Mouse (Mus musculus): ENCODE data around the gene Fkbp2.

Gene Fkbp2

GRCm38 (mm10) chr19:6971644-6972043 is 8.7 kb downstream of the Fkbp2 start:
- in situ Hi-C loops (cut with MboI): no loop called here

DNA sequence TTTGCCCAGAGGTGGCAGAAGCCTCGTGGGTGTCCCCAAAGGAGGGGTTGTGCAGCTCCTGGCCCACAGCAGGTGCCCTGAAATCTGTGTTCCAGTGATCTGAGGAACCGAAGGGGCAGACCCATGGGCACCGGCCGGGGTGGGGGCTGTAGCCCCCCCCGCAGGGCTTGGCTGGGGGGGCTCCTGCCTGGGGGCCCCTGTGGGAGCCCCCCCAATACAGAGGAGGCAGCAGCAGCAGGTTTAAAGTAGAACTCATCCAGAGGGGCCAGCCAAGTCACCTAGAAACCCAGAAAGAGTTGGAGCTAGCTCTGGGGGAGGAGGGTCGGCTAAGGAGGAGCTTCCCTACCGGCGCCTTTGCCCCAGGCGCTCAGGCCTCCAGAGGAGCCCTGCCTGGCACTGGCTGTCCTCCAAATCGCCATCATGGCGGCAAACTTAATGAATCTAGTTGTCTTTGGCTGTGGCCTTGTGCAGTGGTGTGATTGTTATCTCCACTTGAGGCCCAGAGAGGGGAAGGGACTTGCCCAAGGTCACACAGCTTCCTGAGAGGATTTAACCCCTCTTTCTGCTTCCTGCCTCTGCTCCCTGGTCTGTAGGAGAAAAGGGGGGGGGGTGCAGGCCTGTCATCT is 9.7 kb downstream of the Fkbp2 start:
- in situ Hi-C loops (cut with MboI): no loop called here

DNA sequence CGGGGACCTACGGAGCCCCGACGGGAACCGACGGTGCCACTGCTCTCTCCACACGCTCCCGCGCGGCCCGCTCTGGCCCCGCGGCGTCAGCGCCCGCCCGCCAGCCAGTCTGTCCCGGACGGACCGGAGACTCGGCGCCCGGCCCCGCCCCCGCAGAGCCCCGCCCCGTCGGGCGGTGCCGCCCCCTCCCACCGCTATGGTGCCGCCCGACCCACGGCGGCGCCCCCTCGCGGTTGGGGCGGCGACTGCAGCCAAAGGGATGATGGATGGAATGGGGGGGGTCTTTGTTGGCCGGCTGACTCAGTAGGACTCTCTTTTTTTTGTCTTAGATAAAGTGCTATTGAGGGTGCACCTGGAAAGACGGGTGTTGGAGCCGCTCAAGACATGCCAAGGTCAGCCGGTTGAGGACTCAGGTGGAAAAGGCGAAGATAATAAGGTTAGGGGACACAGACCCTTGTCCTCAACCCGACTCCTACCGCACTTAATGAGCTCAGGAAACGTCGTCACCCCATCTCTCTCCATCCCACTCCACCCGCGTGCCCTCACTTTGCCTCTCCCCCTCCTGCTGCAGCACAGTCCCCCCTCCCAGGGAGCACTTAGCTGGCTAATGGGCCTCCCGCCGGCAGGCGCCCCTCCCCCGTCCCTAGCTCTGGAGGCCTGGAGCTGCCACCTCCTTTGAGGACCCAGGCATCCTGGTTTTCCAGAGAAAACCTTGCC is 10.5 kb downstream of the Fkbp2 start:
- in situ Hi-C loops (cut with MboI): no loop called here

DNA sequence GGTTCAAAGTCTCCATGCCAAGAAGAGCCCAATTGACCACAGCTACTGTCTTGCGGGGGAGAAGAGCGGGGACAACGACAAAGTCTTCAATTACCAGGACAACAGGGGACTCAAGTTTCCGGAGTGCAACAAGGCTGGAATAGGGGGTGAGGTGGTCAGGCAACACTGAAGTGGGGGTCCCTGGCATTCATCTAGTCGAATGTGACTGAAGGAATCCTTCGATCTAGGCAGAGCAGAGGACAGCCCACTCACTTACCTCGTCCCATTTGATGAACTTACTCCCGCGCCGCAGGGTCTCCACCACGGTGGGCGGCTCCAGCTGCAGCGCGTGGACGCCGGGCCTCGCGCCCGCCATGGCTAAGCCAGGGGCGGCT is 11.0 kb downstream of the Fkbp2 start:
- in situ Hi-C loops (cut with MboI): no loop called here

DNA sequence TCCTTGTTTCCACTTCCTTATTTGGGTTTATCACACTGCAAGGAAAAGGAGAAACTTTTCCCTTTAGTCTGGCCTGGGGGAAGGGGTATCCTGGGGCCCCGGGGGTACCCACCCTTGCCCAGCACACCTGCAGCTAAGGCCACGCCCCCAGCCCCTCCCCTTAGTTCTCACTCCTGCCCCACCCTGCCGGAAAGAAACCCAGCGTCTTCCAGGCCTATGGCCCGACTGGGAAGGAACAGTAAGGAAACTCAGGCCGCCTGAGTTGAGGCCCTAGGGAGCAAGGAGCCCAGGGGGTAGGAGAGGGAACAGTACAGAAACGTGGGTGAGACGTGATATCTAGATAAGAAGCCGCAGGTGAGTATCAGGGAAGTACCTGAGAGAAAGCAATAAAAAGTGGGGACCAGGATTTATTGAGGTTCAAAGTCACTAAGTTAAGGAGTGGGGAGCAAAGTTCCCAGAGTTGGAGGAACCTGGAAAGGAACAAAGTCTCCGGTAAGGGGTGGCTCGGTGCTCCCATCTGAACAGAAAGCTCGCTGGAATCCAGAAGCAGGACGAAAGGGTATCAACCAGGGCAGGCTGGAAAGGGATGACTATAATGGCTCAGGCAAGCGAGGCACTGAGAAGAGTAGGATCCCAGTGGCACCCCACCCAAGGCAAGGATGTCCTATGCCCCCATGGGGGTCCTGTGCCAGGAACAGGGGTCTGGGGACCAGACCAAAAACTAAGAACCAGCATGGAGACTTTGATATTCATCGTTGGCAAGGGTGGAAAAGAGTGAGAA is 11.6 kb downstream of the Fkbp2 start:
- in situ Hi-C loops (cut with MboI): no loop called here

- in situ Hi-C loops (cut with MboI): no loop called here
Measured at GRCm38 (mm10) chr19:6956461-6956860, 23.8 kb downstream of the Fkbp2 start.

- in situ Hi-C loops (cut with MboI): no loop called here
Measured at GRCm38 (mm10) chr19:6955424-6955823, 24.9 kb downstream of the Fkbp2 start.

- in situ Hi-C loops (cut with MboI): no loop called here
Measured at GRCm38 (mm10) chr19:6954046-6954445, 26.3 kb downstream of the Fkbp2 start.

DNA sequence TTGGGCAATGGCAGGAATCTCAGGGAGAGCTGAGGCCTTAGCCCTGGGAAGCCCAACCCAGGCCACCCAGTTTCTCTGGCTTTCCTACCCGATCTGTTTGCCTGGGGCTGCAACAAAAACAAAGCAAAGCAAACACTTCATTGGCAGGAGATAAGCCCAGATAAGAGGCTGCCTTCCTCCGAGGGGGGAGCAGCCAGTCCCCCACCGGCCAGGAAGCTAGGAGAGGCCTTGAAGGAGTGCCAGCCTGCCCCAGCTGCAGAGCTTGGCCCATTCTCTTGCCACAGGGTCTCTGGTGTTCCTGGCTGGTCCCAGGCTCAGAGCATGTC is 27.6 kb downstream of the Fkbp2 start:
- in situ Hi-C loops (cut with MboI): no loop called here

DNA sequence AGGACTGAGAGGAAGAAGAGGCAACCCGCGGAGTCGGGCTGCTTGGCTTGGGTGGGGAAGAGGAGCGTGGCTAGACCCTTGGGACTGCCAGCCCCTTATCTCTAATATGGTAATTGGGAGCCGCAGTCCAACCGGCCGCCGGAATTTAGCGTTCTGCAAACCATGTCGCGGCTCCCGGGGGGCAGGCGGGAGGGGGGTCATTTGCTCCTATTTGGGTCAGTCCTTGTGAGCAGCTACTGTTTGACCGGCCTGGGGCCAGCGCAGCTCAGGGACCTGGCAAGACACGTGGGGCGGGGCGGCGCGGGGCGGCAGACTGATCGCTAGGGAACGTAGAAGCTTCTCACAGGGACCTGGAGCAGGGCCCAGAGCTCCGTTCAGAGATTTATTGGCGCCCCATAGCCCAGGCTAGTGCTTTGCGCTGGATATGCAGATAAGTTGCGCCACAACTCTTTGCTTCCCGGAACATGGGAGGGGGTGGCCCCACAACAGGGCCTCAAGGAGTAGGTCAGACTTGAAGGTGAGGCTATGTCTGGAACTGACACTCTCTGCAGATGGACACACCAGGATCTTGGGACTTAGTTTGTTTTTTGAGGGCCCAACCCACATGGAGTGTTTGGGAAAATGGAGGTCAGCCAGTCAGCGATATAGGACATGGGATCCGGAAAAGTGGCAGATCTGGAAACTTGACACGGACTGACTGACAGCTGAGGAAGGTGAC is 28.1 kb downstream of the Fkbp2 start:
- in situ Hi-C loops (cut with MboI): no loop called here

DNA sequence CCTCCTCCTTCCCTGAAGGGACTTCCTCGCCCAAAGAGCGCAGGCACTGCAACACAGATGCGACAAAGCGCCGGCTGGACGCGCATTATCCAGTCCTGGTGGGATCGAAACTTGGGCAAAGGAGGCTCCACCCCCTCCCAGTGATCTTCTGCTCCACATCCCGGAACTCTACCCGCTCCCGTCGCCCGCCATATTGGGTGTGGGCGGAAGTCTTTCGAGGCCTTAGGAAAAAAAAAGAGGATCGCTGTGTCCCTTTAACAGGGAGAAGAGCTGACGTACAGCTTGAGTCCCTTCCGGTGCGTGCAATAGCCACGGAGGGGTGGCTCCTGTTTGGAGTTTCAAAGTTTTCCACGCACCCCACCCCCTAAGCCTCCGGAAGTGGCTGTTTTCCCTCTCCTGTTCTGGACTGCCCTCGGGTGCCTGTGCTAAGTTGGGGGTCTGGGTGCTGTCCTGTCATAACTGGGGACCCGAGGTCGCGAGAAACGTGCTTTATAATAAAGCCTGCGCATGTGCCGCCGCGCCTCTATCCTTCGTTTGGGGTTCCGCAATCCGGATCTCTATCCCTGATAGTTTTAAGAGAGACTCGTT is 28.8 kb downstream of the Fkbp2 start:
- in situ Hi-C loops (cut with MboI): no loop called here

DNA sequence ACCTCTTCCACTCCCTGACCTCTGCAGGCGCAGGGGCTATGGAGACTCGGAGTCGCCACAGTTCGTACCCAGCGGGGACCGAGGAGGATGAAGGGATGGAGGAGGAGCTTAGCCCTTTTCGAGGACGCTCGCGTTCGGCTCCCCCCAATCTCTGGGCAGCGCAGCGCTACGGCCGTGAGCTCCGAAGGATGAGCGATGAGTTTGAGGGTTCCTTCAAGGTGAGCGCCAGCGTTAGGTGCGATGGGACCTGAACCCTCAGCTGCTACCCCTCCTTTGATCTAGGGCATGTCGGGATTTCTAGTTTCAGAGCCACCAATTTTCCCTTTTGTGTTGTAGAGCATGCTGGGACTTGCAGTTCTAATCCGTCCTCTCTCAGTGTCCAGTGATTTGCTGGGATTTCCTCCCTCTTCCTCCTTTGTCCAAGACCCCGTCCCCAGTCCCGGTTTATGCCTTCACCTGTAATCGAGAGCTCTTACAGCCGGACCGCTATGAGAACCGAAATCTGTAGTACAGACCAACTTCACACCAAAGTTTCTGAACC is 29.6 kb downstream of the Fkbp2 start:
- in situ Hi-C loops (cut with MboI): no loop called here

DNA sequence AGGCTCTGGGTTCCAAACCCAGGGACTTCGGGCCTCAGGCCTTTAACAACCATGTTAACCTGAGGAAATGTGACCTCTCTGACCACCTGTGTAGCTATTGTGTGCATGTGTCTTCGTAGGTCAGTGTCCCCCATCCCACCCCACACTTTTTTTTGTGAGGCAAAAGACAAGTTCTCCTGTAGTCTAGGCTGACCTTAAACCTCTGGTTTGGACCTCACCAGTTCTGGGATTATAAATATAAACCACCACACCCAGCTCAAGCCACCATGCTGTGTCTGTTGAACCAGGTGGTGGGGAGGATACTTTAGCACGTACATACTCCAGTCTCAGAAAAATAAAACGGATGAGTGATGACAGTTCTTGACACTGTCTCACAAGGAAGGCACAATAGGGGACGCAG is 30.4 kb downstream of the Fkbp2 start:
- in situ Hi-C loops (cut with MboI): no loop called here

DNA sequence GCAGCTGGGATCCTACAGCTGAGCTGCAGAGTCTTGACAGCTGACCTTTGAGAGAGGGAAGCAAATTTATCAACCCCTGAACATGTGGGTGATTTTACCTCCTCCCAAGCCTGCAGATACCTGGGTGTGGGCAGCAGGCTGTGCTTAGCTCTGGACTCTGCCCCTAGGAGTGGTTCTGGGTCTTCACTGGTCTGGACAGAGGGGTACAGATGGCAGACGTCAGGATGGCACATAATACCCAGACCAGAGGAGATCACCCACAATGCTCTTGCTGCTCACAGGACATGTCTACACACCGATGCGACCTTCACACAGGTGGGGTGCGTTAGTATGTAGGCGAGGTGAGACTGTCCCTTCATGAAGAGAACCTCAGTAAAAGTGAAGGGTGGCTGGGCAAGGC is 30.8 kb downstream of the Fkbp2 start:
- in situ Hi-C loops (cut with MboI): no loop called here

- in situ Hi-C loops (cut with MboI): no loop called here
Measured at GRCm38 (mm10) chr19:6948186-6948585, 32.1 kb downstream of the Fkbp2 start.

DNA sequence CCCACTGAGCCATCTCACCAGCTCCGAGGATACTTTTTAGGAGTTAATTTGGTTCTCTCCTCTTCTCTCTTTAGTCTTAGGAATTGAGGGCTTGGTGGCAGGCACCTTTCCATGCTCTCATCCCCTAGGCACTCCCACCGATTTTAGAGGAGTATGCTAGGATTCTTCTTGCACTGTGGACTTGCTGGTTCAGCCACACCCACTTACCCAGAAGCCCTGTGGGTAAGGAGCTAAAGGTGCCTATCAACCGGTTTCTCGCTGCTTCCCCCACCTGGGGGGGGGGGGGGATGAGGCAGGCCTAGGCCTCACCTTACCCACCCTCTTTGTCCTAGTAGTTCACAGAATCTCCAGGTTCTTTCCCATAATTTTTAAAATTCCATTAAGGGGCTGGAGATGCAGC is 32.6 kb downstream of the Fkbp2 start:
- in situ Hi-C loops (cut with MboI): no loop called here

DNA sequence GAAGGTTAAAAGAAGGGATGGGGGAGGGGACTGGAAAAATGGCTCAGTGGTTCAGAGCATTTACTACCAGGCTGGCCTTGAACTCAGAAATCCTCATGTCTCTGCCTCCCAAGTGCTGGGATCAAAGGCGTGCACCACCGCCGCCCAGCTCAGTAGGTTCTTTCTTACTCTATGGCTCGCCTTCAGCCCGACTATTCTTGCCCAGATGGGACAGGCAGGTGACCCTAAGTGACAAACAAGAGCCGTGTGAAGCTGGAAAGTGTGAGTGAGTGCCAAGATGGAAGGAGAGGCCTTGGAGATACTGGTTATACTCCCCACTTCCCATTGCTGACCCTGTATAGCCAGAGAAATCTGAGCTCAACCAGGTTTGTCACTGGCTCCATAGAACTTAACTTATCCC is 36.6 kb downstream of the Fkbp2 start:
- in situ Hi-C loops (cut with MboI): no loop called here

GRCm38 (mm10) chr19:6942764-6943163 is 37.5 kb downstream of the Fkbp2 start:
- in situ Hi-C loops (cut with MboI): no loop called here

- in situ Hi-C loops (cut with MboI): no loop called here
Measured at GRCm38 (mm10) chr19:6942249-6942691, 38.0 kb downstream of the Fkbp2 start, which contains the start of gene Gpr137. Gene Gpr137 (minus strand): TSS chr19:6942480.

DNA sequence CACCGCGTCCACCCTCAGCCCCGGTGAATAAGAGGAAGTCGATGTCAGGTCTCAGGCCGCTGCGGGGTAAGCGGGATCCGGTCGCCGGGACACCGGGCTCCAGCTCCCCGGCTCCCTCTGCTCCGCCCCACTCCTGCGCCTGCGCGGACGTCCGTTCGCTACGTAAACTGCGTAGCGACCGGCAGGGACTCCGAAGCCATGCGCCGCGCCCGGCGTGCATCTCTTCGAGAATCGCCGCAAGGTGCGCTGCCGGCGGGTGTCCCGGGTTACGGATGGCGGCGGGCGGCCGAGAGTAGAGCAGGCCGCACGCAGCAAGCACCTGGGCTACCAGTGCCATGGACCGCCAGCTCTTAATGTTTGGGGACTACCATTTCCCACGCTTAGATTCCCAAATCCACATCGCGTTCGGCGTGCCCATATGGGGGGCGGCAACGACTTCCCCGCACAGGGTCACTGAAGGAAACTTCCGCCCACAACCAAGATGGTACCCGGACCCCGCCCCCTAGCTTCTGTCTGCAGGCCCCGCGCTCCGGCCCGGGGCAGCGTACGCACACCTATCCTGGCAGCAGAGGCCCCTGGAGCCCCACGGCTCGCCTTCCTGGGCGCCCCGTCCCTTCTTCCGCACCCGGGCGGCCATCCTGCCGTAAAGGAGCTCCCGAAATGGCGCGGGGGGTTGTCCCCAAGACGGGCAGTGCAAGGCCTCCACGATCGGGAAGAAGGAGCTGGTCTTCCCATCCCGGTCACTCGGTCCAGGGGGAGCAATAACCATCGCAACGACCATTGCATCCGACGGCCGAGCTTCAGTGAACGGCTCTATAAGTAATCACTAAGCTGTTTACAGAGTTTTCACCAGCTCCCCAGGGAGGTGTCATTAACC is 38.7 kb downstream of the Fkbp2 start, which contains the start of gene Bad:
TSS of gene Bad (plus strand) at position 490 of the 877 bp plus-strand sequence.
- in situ Hi-C loops (cut with MboI): no loop called here
